Mouse (Mus musculus): ENCODE data around the gene Ruvbl1. TPM values are rescaled to one million over a fixed set of nuclear protein-coding genes. Genes with fewer than 3 reads are reported as not detected.

Gene Ruvbl1
- polyA plus RNA-seq, 1 experiment from 2014 or later = 63.3 TPM

Other genes with a start within 250 kb of the Ruvbl1 start
- not detected in 2 replicates for gene Dnajb8, start 243.1 kb upstream of the Ruvbl1 start, polyA plus RNA-seq (2015; fragmentation: Nextera tagmentation; extraction: Ambion mirVana)
- 16.4 and 19.6 TPM in 2 replicates for gene Eefsec, start 18.9 kb upstream of the Ruvbl1 start, polyA plus RNA-seq (2015; fragmentation: Nextera tagmentation; extraction: Ambion mirVana)
- 145 and 179 TPM in 2 replicates for gene Sec61a1, start 53.5 kb downstream of the Ruvbl1 start, polyA plus RNA-seq (2015; fragmentation: Nextera tagmentation; extraction: Ambion mirVana)
- gene Kbtbd12, start 172.5 kb downstream of the Ruvbl1 start, polyA plus RNA-seq (2015; fragmentation: Nextera tagmentation; extraction: Ambion mirVana) = 25.5 and 25.6 TPM in 2 replicates